Mouse (Mus musculus) activated CD4-positive, CD25-positive, alpha-beta regulatory T cell, adult 4 months (primary cell): ENCODE measurements around the gene Ptgr1. TPM values are rescaled to one million over a fixed set of nuclear protein-coding genes. Genes with fewer than 3 reads are reported as not detected.
A peak's percentile ranks its signal among the peaks of the same experiment; 100 is the strongest.

ENCODE experiments used
- ATAC-seq: one replicate; pipeline ENCODE4 v1.8.0; 2017
- polyA plus RNA-seq, 2 experiments: library from polyadenylated mRNA; unstranded; fragments of 100-300 nt; shearing (Covaris generic); gene quantifications; one replicate each; pipeline ENCODE4 v1.2.1; 2017

Ptgr1 gene
- polyA plus RNA-seq, 2 experiments from 2014 or later, result 0.62 to 0.80 TPM

GRCm38 (mm10) chr4:58990609-58991434 lies 3.9 kb upstream of the Ptgr1 start:
- ATAC-seq, result no peak

GRCm38 (mm10) chr4:58989303-58989898 lies 2.5 kb upstream of the Ptgr1 start:
- no peak for ATAC-seq

- peak; percentile 66 for ATAC-seq
Observed at GRCm38 (mm10) chr4:58985157-58985648, 1.7 kb downstream of the Ptgr1 start.

GRCm38 (mm10) chr4:58982806-58983205 lies 4.1 kb downstream of the Ptgr1 start:
- ATAC-seq, result no peak

GRCm38 (mm10) chr4:58981421-58981820 lies 5.5 kb downstream of the Ptgr1 start:
- no peak for ATAC-seq

GRCm38 (mm10) chr4:58975711-58976110 lies 11.2 kb downstream of the Ptgr1 start:
- ATAC-seq, result no peak

- no peak for ATAC-seq
Observed at GRCm38 (mm10) chr4:58970678-58971077, 16.2 kb downstream of the Ptgr1 start.

GRCm38 (mm10) chr4:58965136-58965535 lies 21.8 kb downstream of the Ptgr1 start:
- ATAC-seq, result no peak

- ATAC-seq, result no peak
Observed at GRCm38 (mm10) chr4:58963271-58963670, 23.6 kb downstream of the Ptgr1 start.

- ATAC-seq, result no peak
Observed at GRCm38 (mm10) chr4:58961719-58962118, 25.2 kb downstream of the Ptgr1 start.

- ATAC-seq, result no peak
Observed at GRCm38 (mm10) chr4:58952630-58953029, 34.3 kb downstream of the Ptgr1 start.

GRCm38 (mm10) chr4:58948391-58948790 lies 38.5 kb downstream of the Ptgr1 start:
- no peak for ATAC-seq

- ATAC-seq, result no peak
Observed at GRCm38 (mm10) chr4:58944695-58945094, 42.2 kb downstream of the Ptgr1 start.

- no peak for ATAC-seq
Observed at GRCm38 (mm10) chr4:58944206-58944553, 42.7 kb downstream of the Ptgr1 start.

- ATAC-seq, result peak; percentile 32
Observed at GRCm38 (mm10) chr4:58943420-58944205, 43.3 kb downstream of the Ptgr1 start, which contains the start of gene Zkscan16. TSS of gene Zkscan16 (plus strand) at chr4:58943628.

- ATAC-seq, result no peak
Observed at GRCm38 (mm10) chr4:58942942-58943341, 44.0 kb downstream of the Ptgr1 start.

GRCm38 (mm10) chr4:58941638-58942037 lies 45.3 kb downstream of the Ptgr1 start:
- ATAC-seq, result no peak

- no peak for ATAC-seq
Observed at GRCm38 (mm10) chr4:58935846-58936245, 51.1 kb downstream of the Ptgr1 start.

GRCm38 (mm10) chr4:58934746-58935476 lies 52.0 kb downstream of the Ptgr1 start:
- peak; percentile 76 for ATAC-seq

- ATAC-seq, result no peak
Observed at GRCm38 (mm10) chr4:58934308-58934707, 52.6 kb downstream of the Ptgr1 start.

GRCm38 (mm10) chr4:58932541-58932940 lies 54.4 kb downstream of the Ptgr1 start:
- ATAC-seq, result no peak

- ATAC-seq, result no peak
Observed at GRCm38 (mm10) chr4:58927661-58928060, 59.3 kb downstream of the Ptgr1 start.
